Mouse (Mus musculus) embryonic facial prominence, embryonic 11.5 days (tissue): Measurements from ENCODE around the gene Olfr510. TPM values are rescaled to one million over a fixed set of nuclear protein-coding genes. Genes with fewer than 3 reads are reported as not detected.

Experiments used
- ATAC-seq: fragments of 200-750 bp; cut with Nextera tagmentation; replicated peaks from 2 replicates; pipeline ENCODE4 v1.8.0; 2017; ENCODE audit warnings: low read depth; ENCODE audit not compliant: insufficient number of reproducible peaks, low FRiP score, low TSS enrichment
- DNase-seq: peaks from one replicate; pipeline ENCODE4 v3.0.0-alpha.2; 2015; ENCODE audit warnings: low spot score
- H3K27ac ChIP-seq: fragments of 300-500 bp; sonication (generic); replicated peaks from 2 replicates; pipeline ENCODE4 v1.5.1; 2014; ENCODE audit warnings: mild to moderate bottlenecking, low read depth, low read length, control low read depth
- H3K27me3 ChIP-seq: fragments of 300-500 bp; sonication (generic); 2 replicates; pipeline ENCODE4 v1.6.1; 2014; ENCODE audit warnings: mild to moderate bottlenecking, low read length, moderate library complexity, mixed read lengths; ENCODE audit not compliant: control insufficient read depth, insufficient read depth
- H3K36me3 ChIP-seq: fragments of 300-500 bp; sonication (generic); replicated peaks from 2 replicates; pipeline ENCODE4 v1.6.1; 2014; ENCODE audit warnings: low read depth, mild to moderate bottlenecking, low read length, moderate library complexity, mixed read lengths; ENCODE audit not compliant: control insufficient read depth, insufficient read depth
- H3K4me1 ChIP-seq: fragments of 300-500 bp; sonication (generic); 2 replicates; pipeline ENCODE4 v1.6.1; 2014; ENCODE audit warnings: low read length, mixed read lengths; ENCODE audit not compliant: control insufficient read depth, insufficient read depth
- H3K4me2 ChIP-seq: fragments of 300-500 bp; sonication (generic); 2 replicates; pipeline ENCODE4 v1.6.1; 2014; ENCODE audit warnings: low read depth, mild to moderate bottlenecking, control low read depth, low read length, moderate library complexity
- H3K4me3 ChIP-seq: fragments of 300-500 bp; sonication (generic); 2 replicates; pipeline ENCODE4 v1.5.1; 2014; ENCODE audit warnings: low read depth, low read length, control low read depth
- H3K9ac ChIP-seq: fragments of 300-500 bp; sonication (generic); replicated peaks from 2 replicates; pipeline ENCODE4 v1.6.1; 2014; ENCODE audit warnings: mild to moderate bottlenecking, control low read depth, low read length
- H3K9me3 ChIP-seq: fragments of 300-500 bp; sonication (generic); replicated peaks from 2 replicates; pipeline ENCODE4 v1.6.1; 2016; ENCODE audit warnings: mild to moderate bottlenecking, low read length, inconsistent platforms, mixed read lengths; ENCODE audit not compliant: control insufficient read depth
- polyA plus RNA-seq: library from polyadenylated mRNA; unstranded; fragments of >200 nt; fragmentation: Nextera tagmentation; extraction: Ambion mirVana; gene quantifications from 2 replicates; pipeline ENCODE4 v1.2.1, GENCODE M21; 2014

Olfr510 gene
- polyA plus RNA-seq, 1 experiment from 2014 or later = not detected

DNA sequence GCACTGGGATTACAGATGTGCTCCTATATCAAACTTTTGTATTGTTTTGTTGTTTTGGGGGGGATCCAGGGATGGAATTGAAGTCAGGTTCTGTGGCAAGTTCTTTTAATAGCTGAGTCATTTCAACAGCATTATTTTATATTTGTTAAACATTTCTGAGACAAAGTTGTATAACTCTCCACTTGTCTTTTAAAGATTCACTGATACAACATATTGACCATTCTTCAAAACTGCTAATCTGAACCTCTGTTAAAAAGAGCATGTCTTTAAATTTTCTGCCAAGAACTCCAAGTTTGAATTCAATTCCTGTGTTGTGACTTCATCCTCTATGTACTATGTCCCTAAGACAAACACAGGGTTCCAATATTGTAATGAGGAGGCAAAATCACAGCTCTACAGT is 46.8 kb downstream of the Olfr510 start, which contains the start of gene Olfr512:
Gene Olfr512, plus strand, starts transcription at position 301 of the 400 bp plus-strand sequence.
- DNase-seq = no peak
- Histone ChIP-seq H3K4me3 (no peak within 1 kb of the TSS), H3K4me1 (no peaks in the 10 kb centered on the region), H3K4me2 (no peak within 1 kb of the TSS), H3K9me3 (no peaks in the 10 kb centered on the region), H3K9ac (no peak within 1 kb of the TSS), H3K36me3 (no peaks in the 10 kb centered on the region), H3K27ac (no peak within 1 kb of the TSS), H3K27me3 (no peaks in the 10 kb centered on the region)
- ATAC-seq = no peak

Other genes starting within 250 kb of the Olfr510 start
- not detected in 2 replicates for gene Olfr497, start 246.0 kb upstream of the Olfr510 start, polyA plus RNA-seq
- gene Olfr498, start 201.1 kb upstream of the Olfr510 start, polyA plus RNA-seq = not detected in 2 replicates
- not detected in 2 replicates for gene Olfr502, start 141.4 kb upstream of the Olfr510 start, polyA plus RNA-seq
- gene Olfr503, start 121.9 kb upstream of the Olfr510 start, polyA plus RNA-seq = not detected in 2 replicates
- not detected in 2 replicates for gene Olfr504, start 100.6 kb upstream of the Olfr510 start, polyA plus RNA-seq
- not detected in 2 replicates for gene Olfr506, start 55.6 kb upstream of the Olfr510 start, polyA plus RNA-seq
- not detected in 2 replicates for gene Olfr507, start 44.6 kb upstream of the Olfr510 start, polyA plus RNA-seq
- gene Olfr508, start 36.4 kb upstream of the Olfr510 start, polyA plus RNA-seq = not detected in 2 replicates
- not detected in 2 replicates for gene Olfr509, start 14.5 kb upstream of the Olfr510 start, polyA plus RNA-seq
- gene Olfr512, start 46.9 kb downstream of the Olfr510 start, polyA plus RNA-seq = not detected in 2 replicates
- gene Olfr513, start 84.6 kb downstream of the Olfr510 start, polyA plus RNA-seq = not detected in 2 replicates
- not detected in 2 replicates for gene Olfr514, start 159.6 kb downstream of the Olfr510 start, polyA plus RNA-seq
- not detected in 2 replicates for gene Olfr516, start 184.1 kb downstream of the Olfr510 start, polyA plus RNA-seq
- gene Olfr517, start 206.0 kb downstream of the Olfr510 start, polyA plus RNA-seq = not detected in 2 replicates
- gene Olfr518, start 218.6 kb downstream of the Olfr510 start, polyA plus RNA-seq = not detected in 2 replicates
- not detected in 2 replicates for gene Olfr519, start 228.0 kb downstream of the Olfr510 start, polyA plus RNA-seq